Mouse (Mus musculus): Measurements from ENCODE around the gene Kctd20. TPM values are rescaled to one million over a fixed set of nuclear protein-coding genes. Genes with fewer than 3 reads are reported as not detected.

Gene Kctd20
- polyA plus RNA-seq, 1 experiment from 2014 or later = 37.6 TPM

GRCm38 (mm10) chr17:29005002-29005401, 53.3 kb downstream of the Kctd20 start:
- ATAC-seq (ENCODE audit: low FRiP score, low TSS enrichment) (no peak), DNase-seq (ENCODE audit: low spot score) (no peak)

GRCm38 (mm10) chr17:29006812-29007211, 55.1 kb downstream of the Kctd20 start:
- ATAC-seq (ENCODE audit: low FRiP score, low TSS enrichment) = no peak
- 3% methylated on average over 7 of the region's 7 CpGs for WGBS
- H3K27ac ChIP-seq (replicated peaks) = peak overlapping the region; percentile 95
- no peaks in the 10 kb centered on the region for H3K27me3 ChIP-seq (ENCODE audit: control insufficient read depth, insufficient read depth, low read length)
- no peaks in the 10 kb centered on the region for H3K9me3 ChIP-seq (ENCODE audit: control insufficient read depth, low read length)
- H3K36me3 ChIP-seq (ENCODE audit: control insufficient read depth, insufficient read depth, low read length) = no peaks in the 10 kb centered on the region
- no peak for DNase-seq (ENCODE audit: low spot score)
- H3K4me2 ChIP-seq (replicated peaks; ENCODE audit: low read depth) = peak overlapping the region; percentile 88
- peak overlapping the region; percentile 95 for H3K4me3 ChIP-seq (ENCODE audit: low read depth, low read length)
- H3K9ac ChIP-seq (ENCODE audit: low read length) = peak overlapping the region; percentile 95
- no peak for TF ChIP-seq EP300 (optimal IDR thresholded peaks at IDR 0.05)
- no peak for TF ChIP-seq CTCF (IDR thresholded peaks at IDR 0.05; ENCODE audit: low read depth)
- H3K4me1 ChIP-seq (replicated peaks; ENCODE audit: control insufficient read depth, insufficient read depth) = no peaks in the 10 kb centered on the region

More at GRCm38 (mm10) chr17:29005002-29005401, 53.3 kb downstream of the Kctd20 start:
- no peak overlapping the region for H3K4me3 ChIP-seq (ENCODE audit: low read depth, low read length)
- no peak overlapping the region for H3K9ac ChIP-seq (ENCODE audit: low read length)
- H3K27ac ChIP-seq (replicated peaks) = no peak overlapping the region
- H3K4me1 ChIP-seq (replicated peaks; ENCODE audit: control insufficient read depth, insufficient read depth) = no peaks in the 10 kb centered on the region
- no peak overlapping the region for H3K4me2 ChIP-seq (replicated peaks; ENCODE audit: low read depth)
- 85% methylated on average over 3 of the region's 3 CpGs for WGBS
- H3K27me3 ChIP-seq (ENCODE audit: control insufficient read depth, insufficient read depth, low read length) = no peaks in the 10 kb centered on the region
- no peaks in the 10 kb centered on the region; the same call in 1 of the 2 replicates for H3K36me3 ChIP-seq (ENCODE audit: control insufficient read depth, insufficient read depth, low read length)
- TF ChIP-seq CTCF (IDR thresholded peaks at IDR 0.05; ENCODE audit: low read depth) (no peak), EP300 (optimal IDR thresholded peaks at IDR 0.05) (no peak)
- H3K9me3 ChIP-seq (ENCODE audit: control insufficient read depth, low read length) = no peaks in the 10 kb centered on the region

- no peaks in the 10 kb centered on the region for H3K9me3 ChIP-seq (ENCODE audit: control insufficient read depth, low read length)
- TF ChIP-seq CTCF (IDR thresholded peaks at IDR 0.05; ENCODE audit: low read depth) (no peak), EP300 (optimal IDR thresholded peaks at IDR 0.05) (no peak)
- ATAC-seq (ENCODE audit: low FRiP score, low TSS enrichment) (peak; percentile 46), DNase-seq (ENCODE audit: low spot score) (no peak)
- no peaks in the 10 kb centered on the region for H3K4me1 ChIP-seq (replicated peaks; ENCODE audit: control insufficient read depth, insufficient read depth)
- H3K4me3 ChIP-seq (ENCODE audit: low read depth, low read length) = peak overlapping the region; percentile 95
- peak overlapping the region; percentile 95 for H3K27ac ChIP-seq (replicated peaks)
- H3K4me2 ChIP-seq (replicated peaks; ENCODE audit: low read depth) = peak overlapping the region; percentile 88
- under 1% methylated on average over 19 of the region's 19 CpGs for WGBS
- H3K9ac ChIP-seq (ENCODE audit: low read length) = peak overlapping the region; percentile 95
- H3K27me3 ChIP-seq (ENCODE audit: control insufficient read depth, insufficient read depth, low read length) = no peaks in the 10 kb centered on the region
- no peaks in the 10 kb centered on the region for H3K36me3 ChIP-seq (ENCODE audit: control insufficient read depth, insufficient read depth, low read length)
Measured at GRCm38 (mm10) chr17:29007243-29007640, 55.5 kb downstream of the Kctd20 start.

GRCm38 (mm10) chr17:29007641-29008325, 56.0 kb downstream of the Kctd20 start, which contains the start of gene Stk38:
Gene Stk38 (minus strand): TSS chr17:29007995.
- Histone ChIP-seq H3K4me3 (ENCODE audit: low read depth, low read length) (peak within 1 kb of the TSS; percentile 95), H3K9ac (ENCODE audit: low read length) (peak within 1 kb of the TSS; percentile 95), H3K4me1 (replicated peaks; ENCODE audit: control insufficient read depth, insufficient read depth) (no peaks in the 10 kb centered on the region), H3K4me2 (replicated peaks; ENCODE audit: low read depth) (peak within 1 kb of the TSS; percentile 88), H3K9me3 (ENCODE audit: control insufficient read depth, low read length) (no peaks in the 10 kb centered on the region), H3K27ac (replicated peaks) (peak within 1 kb of the TSS; percentile 95), H3K27me3 (ENCODE audit: control insufficient read depth, insufficient read depth, low read length) (no peaks in the 10 kb centered on the region), H3K36me3 (ENCODE audit: control insufficient read depth, insufficient read depth, low read length) (no peaks in the 10 kb centered on the region)
- under 1% methylated on average over 58 of the region's 65 CpGs for WGBS
- peak; percentile 93 for DNase-seq (ENCODE audit: low spot score)
- ATAC-seq (ENCODE audit: low FRiP score, low TSS enrichment) = peak; percentile 94
- TF ChIP-seq CTCF (IDR thresholded peaks at IDR 0.05; ENCODE audit: low read depth) = no peak
- peak; percentile 88 for TF ChIP-seq EP300 (optimal IDR thresholded peaks at IDR 0.05)

- H3K9me3 ChIP-seq (ENCODE audit: control insufficient read depth, low read length) = no peaks in the 10 kb centered on the region
- no peak for TF ChIP-seq CTCF (IDR thresholded peaks at IDR 0.05; ENCODE audit: low read depth)
- TF ChIP-seq EP300 (optimal IDR thresholded peaks at IDR 0.05) = no peak
- H3K4me1 ChIP-seq (replicated peaks; ENCODE audit: control insufficient read depth, insufficient read depth) = no peaks in the 10 kb centered on the region
- H3K36me3 ChIP-seq (ENCODE audit: control insufficient read depth, insufficient read depth, low read length) = no peaks in the 10 kb centered on the region
- H3K4me2 ChIP-seq (replicated peaks; ENCODE audit: low read depth) = peak overlapping the region; percentile 88
- H3K27me3 ChIP-seq (ENCODE audit: control insufficient read depth, insufficient read depth, low read length) = no peaks in the 10 kb centered on the region
- peak overlapping the region; percentile 95 for H3K9ac ChIP-seq (ENCODE audit: low read length)
- DNase-seq (ENCODE audit: low spot score) = no peak
- peak overlapping the region; percentile 95 for H3K27ac ChIP-seq (replicated peaks)
- WGBS = 11% methylated on average over 8 of the region's 8 CpGs
- peak overlapping the region; percentile 95 for H3K4me3 ChIP-seq (ENCODE audit: low read depth, low read length)
- ATAC-seq (ENCODE audit: low FRiP score, low TSS enrichment) = peak; percentile 2; the same call in 1 of the 2 replicates
Measured at GRCm38 (mm10) chr17:29008326-29008650, 56.5 kb downstream of the Kctd20 start.

- 89% methylated on average over 4 of the region's 4 CpGs for WGBS
- TF ChIP-seq CTCF (IDR thresholded peaks at IDR 0.05; ENCODE audit: low read depth) (no peak), EP300 (optimal IDR thresholded peaks at IDR 0.05) (no peak)
- Histone ChIP-seq H3K4me1 (replicated peaks; ENCODE audit: control insufficient read depth, insufficient read depth) (no peaks in the 10 kb centered on the region), H3K4me3 (ENCODE audit: low read depth, low read length) (no peak overlapping the region), H3K36me3 (ENCODE audit: control insufficient read depth, insufficient read depth, low read length) (no peaks in the 10 kb centered on the region), H3K27ac (replicated peaks) (no peak overlapping the region), H3K4me2 (replicated peaks; ENCODE audit: low read depth) (no peak overlapping the region), H3K27me3 (ENCODE audit: control insufficient read depth, insufficient read depth, low read length) (no peaks in the 10 kb centered on the region), H3K9me3 (ENCODE audit: control insufficient read depth, low read length) (no peaks in the 10 kb centered on the region), H3K9ac (ENCODE audit: low read length) (no peak overlapping the region)
- DNase-seq (ENCODE audit: low spot score) (no peak), ATAC-seq (ENCODE audit: low FRiP score, low TSS enrichment) (no peak)
Measured at GRCm38 (mm10) chr17:29009181-29009580, 57.4 kb downstream of the Kctd20 start.
